Mouse (Mus musculus): Measurements from ENCODE around the gene Unc79. TPM values are rescaled to one million over a fixed set of nuclear protein-coding genes. Genes with fewer than 3 reads are reported as not detected.

The Unc79 gene
- polyA plus RNA-seq, 1 experiment from 2014 or later, result 2.1 TPM

DNA sequence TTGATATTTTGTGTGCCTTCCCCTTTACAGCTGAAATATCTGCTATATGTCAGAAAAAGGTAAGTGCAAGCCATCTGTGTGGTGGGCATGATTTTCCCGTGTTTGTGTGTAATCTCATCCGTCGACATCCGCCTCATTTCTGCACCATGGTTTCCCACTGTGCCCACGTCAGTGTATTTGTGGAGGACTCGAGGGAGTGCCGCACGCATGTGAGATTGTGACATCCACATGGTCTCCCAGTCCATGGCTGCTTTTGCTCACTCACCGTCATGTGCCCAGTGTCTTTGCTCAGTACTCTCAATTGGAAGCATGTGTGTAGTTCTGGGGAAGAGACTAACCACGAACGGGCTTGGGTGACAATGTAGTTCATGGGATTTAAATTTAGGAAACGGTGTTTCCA is 101.2 kb downstream of the Unc79 start:
- Histone ChIP-seq H3K4me2 (ENCODE audit: low read depth, low read length, severe bottlenecking) (no peak overlapping the region), H3K36me3 (ENCODE audit: control insufficient read depth, insufficient read depth, low read length) (no peaks in the 10 kb centered on the region), H3K9me3 (ENCODE audit: control insufficient read depth, low read length) (no peaks in the 10 kb centered on the region), H3K4me3 (ENCODE audit: low read depth, low read length) (no peak overlapping the region), H3K27ac (ENCODE audit: low read depth, low read length) (no peak overlapping the region), H3K4me1 (replicated peaks; ENCODE audit: control insufficient read depth, insufficient read depth, low read length) (no peaks in the 10 kb centered on the region), H3K9ac (ENCODE audit: low read length) (no peak overlapping the region), H3K27me3 (ENCODE audit: control insufficient read depth, insufficient read depth, low read length) (no peaks in the 10 kb centered on the region)
- ATAC-seq (replicated peaks; ENCODE audit: low FRiP score), result no peak
- DNase-seq (ENCODE audit: low spot score), result no peak
- WGBS, result 93% methylated on average over 12 of the region's 12 CpGs

DNA sequence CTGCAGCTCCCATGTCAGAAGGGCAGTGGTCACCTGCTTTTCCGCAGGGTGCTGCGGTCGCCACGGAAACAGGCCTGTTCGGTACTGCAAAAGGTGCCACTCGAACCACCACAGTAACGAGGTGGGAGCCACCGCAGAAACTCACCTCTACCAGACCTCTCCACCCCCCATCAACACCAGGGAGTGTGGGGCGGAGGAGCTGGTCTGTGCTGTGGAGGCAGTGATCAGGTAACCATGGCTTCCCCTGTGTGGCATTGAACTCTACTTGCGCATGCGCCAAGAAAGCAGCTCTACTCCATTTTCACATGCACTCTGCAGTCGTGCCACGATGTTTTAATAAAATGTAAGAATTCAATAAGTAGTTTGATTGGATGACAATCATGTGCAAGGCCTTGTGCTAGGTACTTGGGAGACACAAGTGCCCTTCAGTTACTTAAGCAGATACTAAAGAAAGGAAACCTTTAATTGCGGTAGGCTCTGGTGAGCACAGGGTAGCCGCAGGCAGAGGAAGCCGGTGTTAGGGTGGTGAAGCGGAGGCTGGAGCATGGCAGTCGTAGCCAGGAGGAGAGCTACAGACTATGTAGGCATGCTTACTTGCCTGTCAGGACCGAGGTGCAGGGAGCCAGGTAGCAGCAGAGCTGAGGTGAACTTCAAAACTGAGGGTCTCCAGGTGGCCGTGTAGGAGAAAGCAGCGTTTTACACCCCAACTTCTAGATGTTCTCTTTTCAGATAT is 110.8 kb downstream of the Unc79 start:
- DNase-seq (ENCODE audit: low spot score) (no peak), ATAC-seq (replicated peaks; ENCODE audit: low FRiP score) (no peak)
- Histone ChIP-seq H3K4me2 (ENCODE audit: low read depth, low read length, severe bottlenecking) (no peak overlapping the region), H3K4me1 (replicated peaks; ENCODE audit: control insufficient read depth, insufficient read depth, low read length) (no peaks in the 10 kb centered on the region), H3K9me3 (ENCODE audit: control insufficient read depth, low read length) (no peaks in the 10 kb centered on the region), H3K36me3 (ENCODE audit: control insufficient read depth, insufficient read depth, low read length) (no peaks in the 10 kb centered on the region), H3K4me3 (ENCODE audit: low read depth, low read length) (no peak overlapping the region), H3K27ac (ENCODE audit: low read depth, low read length) (no peak overlapping the region), H3K27me3 (ENCODE audit: control insufficient read depth, insufficient read depth, low read length) (no peaks in the 10 kb centered on the region), H3K9ac (ENCODE audit: low read length) (no peak overlapping the region)
- 81% methylated on average over 21 of the region's 21 CpGs for WGBS

DNA sequence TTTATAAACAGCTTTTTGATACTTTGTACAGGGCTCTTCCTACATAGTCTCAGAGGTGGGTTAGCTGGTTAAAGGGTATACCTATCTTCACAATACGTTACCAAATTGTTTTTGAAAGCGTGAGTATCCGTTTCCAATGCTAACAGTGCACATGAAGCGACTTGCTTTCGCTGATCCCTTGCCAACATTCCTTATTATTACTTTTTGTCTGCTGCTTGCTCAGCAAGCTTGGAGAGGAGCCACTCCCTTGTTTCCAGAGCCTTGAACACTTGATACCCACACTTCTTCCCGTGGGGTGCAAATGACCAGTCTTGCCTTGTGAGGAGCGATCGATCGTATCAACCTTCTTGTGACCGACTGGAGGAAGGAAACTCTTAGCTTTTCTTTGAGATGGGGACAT is 112.1 kb downstream of the Unc79 start:
- Histone ChIP-seq H3K36me3 (ENCODE audit: control insufficient read depth, insufficient read depth, low read length) (no peaks in the 10 kb centered on the region), H3K4me2 (ENCODE audit: low read depth, low read length, severe bottlenecking) (no peak overlapping the region), H3K9ac (ENCODE audit: low read length) (no peak overlapping the region), H3K27ac (ENCODE audit: low read depth, low read length) (no peak overlapping the region), H3K27me3 (ENCODE audit: control insufficient read depth, insufficient read depth, low read length) (no peaks in the 10 kb centered on the region), H3K9me3 (ENCODE audit: control insufficient read depth, low read length) (no peaks in the 10 kb centered on the region), H3K4me3 (ENCODE audit: low read depth, low read length) (no peak overlapping the region), H3K4me1 (replicated peaks; ENCODE audit: control insufficient read depth, insufficient read depth, low read length) (no peaks in the 10 kb centered on the region)
- ATAC-seq (replicated peaks; ENCODE audit: low FRiP score) (no peak), DNase-seq (ENCODE audit: low spot score) (no peak)
- 95% methylated on average over 10 of the region's 10 CpGs for WGBS

DNA sequence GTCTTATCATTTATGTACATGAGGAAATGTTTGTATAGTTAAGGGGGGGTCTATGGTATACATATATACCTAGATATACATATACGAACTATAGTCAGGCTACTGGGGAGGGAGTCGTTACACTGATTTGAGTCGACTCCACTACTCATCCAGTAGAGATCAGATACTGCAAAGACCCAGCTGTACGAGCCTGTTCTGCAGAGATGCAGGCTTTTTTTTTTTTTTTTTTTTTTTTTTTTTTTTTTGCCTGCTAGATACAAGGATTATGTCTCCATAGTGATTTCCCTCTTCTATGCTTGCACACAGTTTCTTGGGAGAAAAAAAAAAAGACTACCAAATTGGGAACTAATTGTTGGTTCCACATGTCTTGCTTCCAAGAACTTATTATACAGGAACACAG is 113.5 kb downstream of the Unc79 start:
- Histone ChIP-seq H3K4me2 (ENCODE audit: low read depth, low read length, severe bottlenecking) (no peak overlapping the region), H3K27me3 (ENCODE audit: control insufficient read depth, insufficient read depth, low read length) (no peaks in the 10 kb centered on the region), H3K4me1 (replicated peaks; ENCODE audit: control insufficient read depth, insufficient read depth, low read length) (no peaks in the 10 kb centered on the region), H3K9me3 (ENCODE audit: control insufficient read depth, low read length) (no peaks in the 10 kb centered on the region), H3K36me3 (ENCODE audit: control insufficient read depth, insufficient read depth, low read length) (no peaks in the 10 kb centered on the region), H3K4me3 (ENCODE audit: low read depth, low read length) (no peak overlapping the region), H3K9ac (ENCODE audit: low read length) (no peak overlapping the region), H3K27ac (ENCODE audit: low read depth, low read length) (no peak overlapping the region)
- no peak for ATAC-seq (replicated peaks; ENCODE audit: low FRiP score)
- no peak for DNase-seq (ENCODE audit: low spot score)
- WGBS, result 70% methylated on average over 4 of the region's 4 CpGs

DNA sequence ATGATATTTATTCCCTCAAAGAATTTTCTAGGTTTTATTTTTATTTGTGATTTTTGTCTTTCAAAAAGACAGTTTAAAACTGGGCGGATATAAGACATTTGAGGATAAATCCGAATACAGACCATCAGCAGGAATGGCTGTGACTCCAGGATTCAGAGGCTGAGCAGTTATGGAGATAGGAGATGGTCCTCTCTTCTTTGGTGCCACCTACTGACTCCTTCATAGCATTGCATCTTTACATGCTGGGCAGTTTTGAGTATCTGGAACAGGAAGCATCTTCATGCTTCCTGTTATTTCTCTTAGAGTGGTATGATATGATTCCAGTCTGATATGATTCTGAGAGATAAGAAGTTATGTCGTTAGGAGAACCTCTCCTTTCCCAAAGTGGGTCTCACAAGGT is 116.3 kb downstream of the Unc79 start:
- H3K9me3 ChIP-seq (ENCODE audit: control insufficient read depth, low read length), result no peaks in the 10 kb centered on the region
- H3K27ac ChIP-seq (ENCODE audit: low read depth, low read length), result no peak overlapping the region
- ATAC-seq (replicated peaks; ENCODE audit: low FRiP score) (no peak), DNase-seq (ENCODE audit: low spot score) (no peak)
- no peaks in the 10 kb centered on the region for H3K27me3 ChIP-seq (ENCODE audit: control insufficient read depth, insufficient read depth, low read length)
- no peak overlapping the region for H3K9ac ChIP-seq (ENCODE audit: low read length)
- no peaks in the 10 kb centered on the region for H3K4me1 ChIP-seq (replicated peaks; ENCODE audit: control insufficient read depth, insufficient read depth, low read length)
- no peak overlapping the region for H3K4me2 ChIP-seq (ENCODE audit: low read depth, low read length, severe bottlenecking)
- no peaks in the 10 kb centered on the region for H3K36me3 ChIP-seq (ENCODE audit: control insufficient read depth, insufficient read depth, low read length)
- 22% methylated on average over 3 of the region's 3 CpGs for WGBS
- H3K4me3 ChIP-seq (ENCODE audit: low read depth, low read length), result no peak overlapping the region

DNA sequence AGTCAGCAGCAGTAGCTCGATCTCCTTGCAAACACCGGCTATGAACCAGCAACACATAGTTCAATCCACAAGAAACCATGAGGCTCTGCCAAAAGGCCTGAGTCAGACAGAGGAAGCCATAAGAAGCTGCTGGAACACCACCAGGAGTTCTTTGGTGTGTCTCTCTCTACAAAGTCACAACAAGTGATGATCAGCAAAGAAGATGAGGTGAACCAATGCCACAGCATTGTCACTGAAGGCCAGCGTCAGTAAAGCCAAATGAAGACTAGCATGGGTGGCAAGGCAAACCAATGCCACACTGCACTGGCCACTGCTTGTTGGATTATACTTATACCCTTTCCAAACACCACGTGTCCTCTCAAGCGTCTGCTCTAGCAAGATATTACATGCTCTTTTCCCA is 119.5 kb downstream of the Unc79 start:
- no peaks in the 10 kb centered on the region for H3K36me3 ChIP-seq (ENCODE audit: control insufficient read depth, insufficient read depth, low read length)
- H3K27me3 ChIP-seq (ENCODE audit: control insufficient read depth, insufficient read depth, low read length), result no peaks in the 10 kb centered on the region
- no peak overlapping the region for H3K4me2 ChIP-seq (ENCODE audit: low read depth, low read length, severe bottlenecking)
- DNase-seq (ENCODE audit: low spot score) (no peak), ATAC-seq (replicated peaks; ENCODE audit: low FRiP score) (no peak)
- H3K4me1 ChIP-seq (replicated peaks; ENCODE audit: control insufficient read depth, insufficient read depth, low read length), result no peaks in the 10 kb centered on the region
- H3K9me3 ChIP-seq (ENCODE audit: control insufficient read depth, low read length), result no peaks in the 10 kb centered on the region
- H3K9ac ChIP-seq (ENCODE audit: low read length), result no peak overlapping the region
- no peak overlapping the region for H3K27ac ChIP-seq (ENCODE audit: low read depth, low read length)
- 92% methylated on average over 5 of the region's 5 CpGs for WGBS
- H3K4me3 ChIP-seq (ENCODE audit: low read depth, low read length), result no peak overlapping the region

DNA sequence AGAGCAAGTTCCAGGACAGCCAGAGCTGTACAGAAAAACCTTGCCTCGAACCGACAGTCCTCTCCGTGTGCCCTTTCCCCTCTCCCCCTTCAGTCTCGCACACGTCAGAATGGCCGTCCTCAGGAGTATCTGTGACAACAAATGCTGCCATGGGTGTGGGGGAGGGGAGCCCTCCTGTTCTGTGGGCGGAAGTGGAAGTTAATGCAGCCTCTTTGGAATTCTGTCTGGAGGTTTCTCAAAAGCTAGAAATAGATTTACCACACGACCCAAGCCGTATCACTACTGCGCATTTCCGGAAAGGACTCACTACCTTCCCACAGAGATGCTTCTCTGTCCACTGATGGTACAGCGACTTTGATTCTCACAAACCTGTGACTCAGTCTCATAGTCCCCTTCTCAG is 120.9 kb downstream of the Unc79 start:
- no peaks in the 10 kb centered on the region for H3K4me1 ChIP-seq (replicated peaks; ENCODE audit: control insufficient read depth, insufficient read depth, low read length)
- no peak overlapping the region for H3K27ac ChIP-seq (ENCODE audit: low read depth, low read length)
- no peaks in the 10 kb centered on the region for H3K9me3 ChIP-seq (ENCODE audit: control insufficient read depth, low read length)
- no peaks in the 10 kb centered on the region for H3K27me3 ChIP-seq (ENCODE audit: control insufficient read depth, insufficient read depth, low read length)
- H3K4me2 ChIP-seq (ENCODE audit: low read depth, low read length, severe bottlenecking), result no peak overlapping the region
- H3K36me3 ChIP-seq (ENCODE audit: control insufficient read depth, insufficient read depth, low read length), result no peaks in the 10 kb centered on the region
- H3K9ac ChIP-seq (ENCODE audit: low read length), result no peak overlapping the region
- no peak overlapping the region for H3K4me3 ChIP-seq (ENCODE audit: low read depth, low read length)
- DNase-seq (ENCODE audit: low spot score), result no peak
- ATAC-seq (replicated peaks; ENCODE audit: low FRiP score), result no peak
- 80% methylated on average over 12 of the region's 12 CpGs for WGBS

DNA sequence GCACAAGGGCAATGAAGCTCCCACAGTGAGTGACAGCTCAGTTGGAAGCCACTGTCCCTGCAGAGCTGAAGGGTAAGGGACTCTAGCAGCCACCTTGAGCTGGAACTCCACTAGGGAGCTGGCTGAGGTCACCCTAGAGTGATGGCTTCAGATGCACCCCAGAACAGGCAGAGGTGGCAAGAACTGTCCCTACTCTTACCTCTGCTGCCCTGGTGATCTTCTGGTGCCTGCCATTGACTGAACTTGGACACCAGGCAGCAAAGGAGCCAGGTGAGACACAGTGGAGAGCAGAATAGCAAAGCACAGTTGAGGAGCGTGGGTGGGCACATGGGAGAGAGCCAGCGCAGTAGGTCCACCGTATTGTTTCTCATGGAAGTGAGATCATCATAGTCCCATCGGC is 125.3 kb downstream of the Unc79 start:
- 98% methylated on average over 4 of the region's 4 CpGs for WGBS
- ATAC-seq (replicated peaks; ENCODE audit: low FRiP score) (no peak), DNase-seq (ENCODE audit: low spot score) (no peak)
- Histone ChIP-seq H3K9me3 (ENCODE audit: control insufficient read depth, low read length) (no peaks in the 10 kb centered on the region), H3K27ac (ENCODE audit: low read depth, low read length) (no peak overlapping the region), H3K4me2 (ENCODE audit: low read depth, low read length, severe bottlenecking) (no peak overlapping the region), H3K36me3 (ENCODE audit: control insufficient read depth, insufficient read depth, low read length) (no peaks in the 10 kb centered on the region), H3K27me3 (ENCODE audit: control insufficient read depth, insufficient read depth, low read length) (no peaks in the 10 kb centered on the region), H3K4me1 (replicated peaks; ENCODE audit: control insufficient read depth, insufficient read depth, low read length) (no peaks in the 10 kb centered on the region), H3K4me3 (ENCODE audit: low read depth, low read length) (no peak overlapping the region), H3K9ac (ENCODE audit: low read length) (no peak overlapping the region)

DNA sequence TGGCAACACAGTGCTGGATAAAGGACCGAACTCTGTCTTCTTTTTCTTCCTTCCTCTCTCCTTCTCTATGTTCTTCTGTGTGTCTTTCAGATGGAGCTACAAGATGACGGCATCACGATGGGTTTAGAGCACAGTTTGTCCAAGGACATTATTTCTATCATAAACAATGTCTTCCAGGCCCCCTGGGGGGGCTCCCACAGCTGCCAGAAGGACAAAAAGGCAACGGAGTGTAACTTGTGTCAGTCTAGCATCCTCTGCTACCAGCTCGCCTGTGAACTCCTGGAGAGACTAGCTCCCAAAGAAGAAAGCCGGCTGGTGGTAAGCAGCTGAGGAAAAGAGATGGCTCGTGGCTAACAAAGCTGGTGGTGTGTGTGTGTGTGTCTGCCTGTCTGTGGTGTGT is 130.1 kb downstream of the Unc79 start:
- H3K27ac ChIP-seq (ENCODE audit: low read depth, low read length), result no peak overlapping the region
- no peaks in the 10 kb centered on the region for H3K4me1 ChIP-seq (replicated peaks; ENCODE audit: control insufficient read depth, insufficient read depth, low read length)
- DNase-seq (ENCODE audit: low spot score) (no peak), ATAC-seq (replicated peaks; ENCODE audit: low FRiP score) (no peak)
- H3K36me3 ChIP-seq (ENCODE audit: control insufficient read depth, insufficient read depth, low read length), result no peaks in the 10 kb centered on the region
- H3K4me2 ChIP-seq (ENCODE audit: low read depth, low read length, severe bottlenecking), result no peak overlapping the region
- no peak overlapping the region for H3K4me3 ChIP-seq (ENCODE audit: low read depth, low read length)
- 59% methylated on average over 7 of the region's 7 CpGs for WGBS
- H3K9ac ChIP-seq (ENCODE audit: low read length), result no peak overlapping the region
- H3K27me3 ChIP-seq (ENCODE audit: control insufficient read depth, insufficient read depth, low read length), result no peaks in the 10 kb centered on the region
- H3K9me3 ChIP-seq (ENCODE audit: control insufficient read depth, low read length), result no peaks in the 10 kb centered on the region
